Mouse (Mus musculus) T-helper 1 cell (primary cell): ENCODE results near the gene Klf5.

Experiments
- in situ Hi-C: fragments of 300-600 bp; cut with MboI, MseI; formaldehyde crosslinking; loops from one replicate; pipeline ENCODE4 v1.15.1; 2025; ENCODE audit warnings: high pct_unique_total_duplicates

The Klf5 gene

GRCm38 (mm10) chr14:99309606-99310005 lies 11.1 kb downstream of the Klf5 start:
- in situ Hi-C loops: no loop called here

- in situ Hi-C loops: no loop called here
Measured at GRCm38 (mm10) chr14:99310358-99310757, 11.9 kb downstream of the Klf5 start.

- in situ Hi-C loops: no loop called here
Measured at GRCm38 (mm10) chr14:99313062-99313461, 14.6 kb downstream of the Klf5 start.

GRCm38 (mm10) chr14:99316275-99316674 lies 17.8 kb downstream of the Klf5 start:
- in situ Hi-C loops: no loop called here

GRCm38 (mm10) chr14:99320736-99321135 lies 22.2 kb downstream of the Klf5 start:
- in situ Hi-C loops: no loop called here

GRCm38 (mm10) chr14:99323376-99323775 lies 24.9 kb downstream of the Klf5 start:
- in situ Hi-C loops: no loop called here

- in situ Hi-C loops: no loop called here
Measured at GRCm38 (mm10) chr14:99324523-99324922, 26.0 kb downstream of the Klf5 start.

- in situ Hi-C loops: no loop called here
Measured at GRCm38 (mm10) chr14:99325597-99326472, 27.3 kb downstream of the Klf5 start.

GRCm38 (mm10) chr14:99336598-99336997 lies 38.1 kb downstream of the Klf5 start:
- in situ Hi-C loops: no loop called here

- in situ Hi-C loops: no loop called here
Measured at GRCm38 (mm10) chr14:99339021-99339420, 40.5 kb downstream of the Klf5 start.

GRCm38 (mm10) chr14:99339681-99340522 lies 41.4 kb downstream of the Klf5 start:
- in situ Hi-C loops: loop anchor here (5.0 kb wide), 1 partner anchor 107 kb away; no protein-coding TSS in a partner anchor

GRCm38 (mm10) chr14:99340703-99341102 lies 42.2 kb downstream of the Klf5 start:
- in situ Hi-C loops: loop anchor here (5.0 kb wide), 1 partner anchor 107 kb away; no protein-coding TSS in a partner anchor

- in situ Hi-C loops: no loop called here
Measured at GRCm38 (mm10) chr14:99348175-99348764, 49.8 kb downstream of the Klf5 start.

GRCm38 (mm10) chr14:99349606-99350005 lies 51.1 kb downstream of the Klf5 start:
- in situ Hi-C loops: no loop called here

GRCm38 (mm10) chr14:99352989-99353388 lies 54.5 kb downstream of the Klf5 start:
- in situ Hi-C loops: no loop called here

- in situ Hi-C loops: no loop called here
Measured at GRCm38 (mm10) chr14:99354046-99354445, 55.6 kb downstream of the Klf5 start.

GRCm38 (mm10) chr14:99354761-99355609 lies 56.5 kb downstream of the Klf5 start:
- in situ Hi-C loops: no loop called here

- in situ Hi-C loops: no loop called here
Measured at GRCm38 (mm10) chr14:99355610-99355870, 57.0 kb downstream of the Klf5 start.

- in situ Hi-C loops: no loop called here
Measured at GRCm38 (mm10) chr14:99362956-99363355, 64.5 kb downstream of the Klf5 start.

GRCm38 (mm10) chr14:99364007-99364784 lies 65.7 kb downstream of the Klf5 start:
- in situ Hi-C loops: no loop called here
